Mouse (Mus musculus) small intestine, adult 2 months (tissue): ENCODE measurements around the gene Taok3. TPM values are rescaled to one million over a fixed set of nuclear protein-coding genes. Genes with fewer than 3 reads are reported as not detected.

Experiments
- H3K27ac ChIP-seq: fragments of 200-500 bp; 2 replicates; pipeline ENCODE4 v1.5.1; 2012; ENCODE audit warnings: low read depth, low read length, control low read depth, inconsistent platforms; ENCODE audit not compliant: insufficient read depth
- H3K27me3 ChIP-seq: fragments of 200-500 bp; 2 replicates; pipeline ENCODE4 v1.6.1; 2012; ENCODE audit warnings: mild to moderate bottlenecking, moderate library complexity, low read length, inconsistent platforms; ENCODE audit not compliant: control insufficient read depth, insufficient read depth
- H3K36me3 ChIP-seq: fragments of 200-500 bp; 2 replicates; pipeline ENCODE4 v1.6.1; 2012; ENCODE audit warnings: mild to moderate bottlenecking, low read length, control low read depth, inconsistent platforms; ENCODE audit not compliant: control insufficient read depth, insufficient read depth
- H3K4me1 ChIP-seq: fragments of 200-500 bp; 2 replicates; pipeline ENCODE4 v1.6.1; 2012; ENCODE audit warnings: low read length, inconsistent platforms, mixed read lengths; ENCODE audit not compliant: control insufficient read depth, insufficient read depth, insufficient read length
- H3K4me3 ChIP-seq: fragments of 200-500 bp; 2 replicates; pipeline ENCODE4 v1.5.1; 2012; ENCODE audit warnings: low read depth, mild to moderate bottlenecking, control low read depth, inconsistent platforms, low read length, moderate library complexity
- CTCF ChIP-seq: fragments of 200-500 bp; IDR thresholded peaks from 2 replicates; pipeline ENCODE4 v1.5.1; 2012; ENCODE audit warnings: low read depth, mild to moderate bottlenecking, control low read depth, inconsistent platforms, low read length, moderate library complexity, mixed read lengths; ENCODE audit not compliant: insufficient replicate concordance, insufficient read length; ENCODE audit errors: extremely low read depth
- POLR2A ChIP-seq: fragments of 200-500 bp; IDR thresholded peaks from 2 replicates; pipeline ENCODE4 v1.6.1; 2012; ENCODE audit warnings: low read depth, mild to moderate bottlenecking, control low read depth, inconsistent platforms, low read length, moderate library complexity
- WGBS: fragments of 180-500 bp; shearing (Covaris S2); methylation state at CpG from one replicate; pipeline ENCODE4 v1.1.7; 2018; 5-methylcytosine and 5-hydroxymethylcytosine counted together
- polyA plus RNA-seq: library from polyadenylated mRNA; depleted of rRNA; stranded (reverse); fragments of >200 nt; gene quantifications from 2 replicates; pipeline ENCODE4 v1.2.3, GENCODE M21; 2012

Gene Taok3
- polyA plus RNA-seq, 1 experiment: 32.0 TPM

DNA sequence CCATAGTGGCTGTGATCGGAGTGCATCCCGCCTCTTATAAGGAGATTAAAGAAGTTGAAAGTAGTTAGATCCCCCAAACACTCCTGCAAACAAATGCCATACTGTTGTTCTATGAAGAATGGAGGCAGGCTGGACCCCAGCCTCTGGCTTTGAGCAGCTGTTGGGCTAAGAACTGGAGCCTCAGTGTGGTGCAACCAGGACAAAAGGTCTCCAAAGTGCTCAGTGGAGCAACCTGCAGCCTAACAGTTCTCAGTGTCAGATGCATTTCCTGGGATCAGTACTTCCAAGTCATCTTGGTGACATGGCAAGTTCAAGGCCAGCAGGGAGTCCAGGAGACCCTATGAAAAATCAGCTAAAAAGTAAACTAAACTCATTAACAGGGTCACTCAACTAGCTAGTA, 45.0 kb downstream of the Taok3 start:
- WGBS: 89% methylated on average over 2 of the region's 2 CpGs
- TF ChIP-seq POLR2A: no peak
- TF ChIP-seq CTCF: no peak
- H3K4me3 ChIP-seq: no peak overlapping the region
- no peaks in the 10 kb centered on the region for H3K27me3 ChIP-seq
- H3K27ac ChIP-seq: no peak overlapping the region
- H3K36me3 ChIP-seq: peaks cover 5% of the 10 kb centered on the region; the same call in 1 of the 2 replicates
- peaks cover 18% of the 10 kb centered on the region for H3K4me1 ChIP-seq

DNA sequence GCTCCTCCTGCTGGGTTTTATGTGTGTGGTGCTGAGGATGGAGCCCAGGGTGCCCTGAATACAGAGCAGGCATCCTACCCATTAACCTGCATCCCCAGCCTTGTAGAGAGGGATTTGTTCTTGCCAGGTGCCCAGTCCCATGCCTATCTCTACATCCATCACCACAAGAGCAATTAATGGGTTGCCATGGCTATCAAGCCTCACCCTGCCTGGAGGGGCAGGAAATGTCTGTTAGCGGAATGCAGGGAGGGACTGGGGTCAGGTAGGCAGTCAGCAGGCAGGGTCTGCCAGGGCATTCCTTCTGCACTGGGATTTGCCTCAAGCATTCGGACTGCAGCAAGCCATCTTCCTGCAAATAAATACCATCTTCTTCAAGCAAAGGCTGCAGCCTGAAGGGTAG, 46.0 kb downstream of the Taok3 start:
- Histone ChIP-seq H3K27me3 (no peaks in the 10 kb centered on the region), H3K4me3 (no peak overlapping the region), H3K27ac (no peak overlapping the region), H3K4me1 (peaks cover 12% of the 10 kb centered on the region; the same call in 1 of the 2 replicates), H3K36me3 (peaks cover 5% of the 10 kb centered on the region)
- 62% methylated on average over 2 of the region's 2 CpGs for WGBS
- TF ChIP-seq CTCF: no peak
- TF ChIP-seq POLR2A: no peak

DNA sequence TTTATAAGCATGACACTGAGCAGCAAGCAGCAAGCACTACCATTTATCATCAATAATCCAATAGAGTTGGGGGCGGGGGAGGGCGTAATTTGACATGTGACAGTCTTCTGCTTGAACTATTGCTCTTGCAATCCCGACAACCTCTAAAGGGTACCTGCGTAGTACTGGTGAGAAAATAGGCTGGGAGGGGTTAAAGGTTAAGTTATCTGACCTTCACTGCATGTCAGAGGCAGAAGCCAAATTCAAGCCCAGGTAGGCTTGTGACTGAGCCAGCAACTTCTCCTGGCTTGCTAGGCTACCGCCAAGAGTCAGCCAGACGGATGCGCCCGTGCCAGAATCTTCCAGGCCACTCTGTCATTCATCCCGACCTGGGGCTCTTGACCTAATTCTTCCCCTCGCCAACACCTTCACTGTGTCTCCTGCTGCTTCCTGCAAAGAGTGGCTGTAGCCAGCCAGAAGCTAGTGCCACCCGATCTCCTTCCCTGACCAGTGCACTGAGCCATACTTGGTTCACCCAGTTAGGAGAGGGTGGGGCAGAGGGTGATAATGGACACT, 47.0 kb downstream of the Taok3 start:
- Histone ChIP-seq H3K27ac (no peak overlapping the region), H3K4me3 (no peak overlapping the region), H3K4me1 (peaks cover 10% of the 10 kb centered on the region; the same call in 1 of the 2 replicates), H3K36me3 (peaks cover 5% of the 10 kb centered on the region), H3K27me3 (no peaks in the 10 kb centered on the region)
- WGBS: 86% methylated on average over 11 of the region's 11 CpGs
- TF ChIP-seq CTCF: no peak
- no peak for TF ChIP-seq POLR2A

DNA sequence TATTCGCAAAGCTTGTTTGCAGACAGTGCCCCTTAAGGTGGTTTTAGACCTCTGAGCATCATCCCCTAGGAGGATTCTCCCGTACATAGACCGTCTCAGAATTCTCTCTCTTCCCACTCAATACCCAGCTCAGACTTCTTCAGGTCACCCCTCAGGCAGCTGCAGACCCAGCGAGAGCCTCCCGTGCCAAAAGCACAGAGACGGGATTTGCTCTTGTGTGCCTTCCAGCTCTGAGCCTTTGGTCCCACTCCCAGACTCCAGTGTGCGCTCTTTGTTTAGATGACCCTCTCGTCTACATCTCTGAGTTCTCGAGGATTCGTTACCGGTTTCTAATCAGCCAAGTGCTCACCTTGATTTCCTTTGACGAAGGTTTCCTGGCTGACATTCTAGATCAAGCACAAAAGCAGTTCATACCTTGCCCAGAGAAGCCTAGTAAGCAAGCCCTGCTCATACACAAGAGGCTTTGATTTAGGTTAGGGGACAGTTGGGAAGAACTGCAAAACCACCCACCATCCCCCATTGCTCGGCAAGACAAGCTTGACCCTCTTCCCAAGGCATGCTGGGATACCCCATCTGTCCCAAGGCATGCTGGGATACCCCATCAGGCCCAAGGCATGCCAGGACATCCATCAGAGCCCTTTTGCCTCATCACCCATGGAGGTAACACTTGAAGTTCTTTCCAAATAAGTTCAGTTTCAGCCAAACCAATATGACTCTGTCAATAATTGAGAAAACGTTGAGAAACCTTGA, 48.6 kb downstream of the Taok3 start:
- peaks cover 7% of the 10 kb centered on the region; the same call in 1 of the 2 replicates for H3K4me1 ChIP-seq
- no peaks in the 10 kb centered on the region for H3K27me3 ChIP-seq
- no peak for TF ChIP-seq CTCF
- no peak for TF ChIP-seq POLR2A
- H3K27ac ChIP-seq: no peak overlapping the region
- 91% methylated on average over 14 of the region's 14 CpGs for WGBS
- peaks cover 12% of the 10 kb centered on the region for H3K36me3 ChIP-seq
- no peak overlapping the region for H3K4me3 ChIP-seq

DNA sequence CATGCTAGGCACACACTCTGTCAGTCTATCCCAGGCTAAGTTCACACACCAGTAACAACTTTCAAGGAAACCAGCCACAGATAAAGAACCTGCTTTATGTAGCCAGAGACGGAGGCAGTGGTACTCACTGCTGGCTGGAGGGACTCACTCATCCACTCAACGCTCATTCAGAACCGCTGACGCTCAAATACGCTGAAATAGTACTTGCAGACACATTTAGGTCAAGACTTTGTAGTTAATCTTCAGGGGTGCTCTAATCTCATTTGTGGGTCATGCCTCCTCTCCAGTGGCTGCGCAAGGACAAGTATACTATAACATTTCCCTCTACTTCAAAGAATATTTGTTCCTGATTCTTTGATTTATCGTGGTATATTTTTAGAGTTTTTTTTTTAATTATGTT, 54.1 kb downstream of the Taok3 start:
- TF ChIP-seq POLR2A (no peak), CTCF (no peak)
- H3K4me3 ChIP-seq: no peak overlapping the region
- H3K36me3 ChIP-seq: peaks cover 16% of the 10 kb centered on the region

DNA sequence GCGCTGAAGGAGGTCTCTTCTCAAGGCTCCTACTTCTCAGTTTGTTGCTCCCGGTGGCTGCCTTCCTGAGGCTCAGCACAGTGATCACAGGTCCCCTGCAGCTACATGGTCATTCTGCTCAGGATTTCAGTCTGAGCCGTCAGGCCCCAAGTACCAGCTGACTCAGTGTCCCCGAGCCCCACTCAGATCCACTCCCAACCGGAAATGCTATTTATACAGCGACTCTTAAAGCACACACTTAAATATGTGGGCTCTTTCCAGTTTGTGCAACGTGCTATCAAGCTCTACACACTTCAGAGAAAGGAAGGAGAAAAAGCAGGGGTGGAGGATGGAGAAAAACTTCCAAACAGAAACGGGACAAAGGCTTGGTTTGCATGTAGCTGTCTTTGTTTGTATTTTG, 56.0 kb downstream of the Taok3 start:
- Histone ChIP-seq H3K27ac (no peak overlapping the region), H3K4me1 (no peaks in the 10 kb centered on the region), H3K27me3 (no peaks in the 10 kb centered on the region), H3K36me3 (peaks cover 17% of the 10 kb centered on the region), H3K4me3 (no peak overlapping the region)
- TF ChIP-seq CTCF (no peak), POLR2A (no peak)
- WGBS: 80% methylated on average over 8 of the region's 8 CpGs

More for the DNA sequence above, 54.1 kb downstream of the Taok3 start:
- 97% methylated on average over 7 of the region's 7 CpGs for WGBS
- H3K27me3 ChIP-seq: no peaks in the 10 kb centered on the region
- H3K27ac ChIP-seq: no peak overlapping the region
- H3K4me1 ChIP-seq: no peaks in the 10 kb centered on the region

DNA sequence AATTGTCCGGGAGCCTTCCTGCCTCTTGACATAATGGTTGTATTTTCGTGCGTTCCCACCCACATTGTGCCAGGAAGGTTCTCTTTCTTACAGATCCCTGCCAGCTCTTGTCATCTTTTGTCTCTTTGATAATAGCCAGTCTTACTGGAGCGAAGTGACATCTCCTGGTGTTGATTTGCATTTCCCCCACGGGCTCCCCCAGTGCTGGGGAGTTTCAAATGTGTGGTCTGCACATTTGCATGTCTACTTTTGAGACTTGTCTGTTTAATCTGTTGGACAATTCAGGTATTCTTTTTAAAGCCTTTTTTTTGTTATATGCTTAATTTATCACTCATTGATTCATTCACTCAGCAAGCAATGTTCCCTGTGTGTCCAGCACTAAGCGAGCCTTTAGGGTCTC, 58.1 kb downstream of the Taok3 start:
- 86% methylated on average over 6 of the region's 6 CpGs for WGBS
- H3K27me3 ChIP-seq: no peaks in the 10 kb centered on the region
- H3K27ac ChIP-seq: no peak overlapping the region
- H3K36me3 ChIP-seq: peaks cover 12% of the 10 kb centered on the region
- no peak for TF ChIP-seq POLR2A
- TF ChIP-seq CTCF: no peak
- peaks cover 2% of the 10 kb centered on the region; the same call in 1 of the 2 replicates for H3K4me1 ChIP-seq
- no peak overlapping the region for H3K4me3 ChIP-seq
